Comparison of ENCODE assay signal across 7 mouse cellular contexts in the genomic region with DNA sequence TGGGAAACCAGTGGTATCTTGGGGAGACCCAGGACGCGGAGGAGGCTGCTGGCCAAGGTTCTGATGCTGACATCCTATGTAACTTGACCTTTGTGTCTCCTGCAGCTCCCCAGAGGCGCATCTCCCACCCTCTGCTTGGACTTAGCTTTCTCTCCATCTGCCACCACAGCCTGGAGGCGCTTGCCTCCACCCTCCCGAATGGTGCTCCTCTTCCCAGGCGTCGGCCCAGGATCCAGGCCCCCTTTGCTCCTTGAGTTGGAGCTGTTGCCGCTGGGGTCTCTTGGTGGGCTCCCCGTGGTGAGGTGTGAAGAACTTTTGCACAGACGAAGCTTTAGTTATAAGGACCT. TPM values are rescaled to one million over a fixed set of nuclear protein-coding genes. Genes with fewer than 3 reads are reported as not detected.
A peak's percentile ranks its signal among the peaks of the same experiment; 100 is the strongest.
DNase-seq lines count a peak whose midpoint lies in the region; ATAC-seq and TF ChIP-seq lines count a peak whose summit lies in the region.

No protein-coding gene starts in this region.

- H3K36me3 ChIP-seq in lung, embryonic 15.5 days: peaks cover 23% of the 10 kb centered on the region
- H3K36me3 ChIP-seq in intestine, postnatal 0 days (ENCODE audit: control insufficient read depth, insufficient read depth): peaks cover 21% of the 10 kb centered on the region

- 17% methylated on average over 10 of the region's 10 CpGs for WGBS in lung, embryonic 15.5 days
- WGBS in intestine, postnatal 0 days: 7% methylated on average over 10 of the region's 10 CpGs
- WGBS in olfactory bulb, adult 2 months: 11% methylated on average over 10 of the region's 10 CpGs

- no peak for TF ChIP-seq POLR2A in embryonic fibroblast, embryonic 13.5 days (IDR thresholded peaks at IDR 0.05; ENCODE audit: low read depth, low read length)
- TF ChIP-seq POLR2A in olfactory bulb, adult 2 months (IDR thresholded peaks at IDR 0.05; ENCODE audit: insufficient read depth, low read depth, low read length): no peak

- peak overlapping the region; percentile 87 for H3K4me3 ChIP-seq in lung, embryonic 15.5 days
- H3K4me3 ChIP-seq in embryonic fibroblast, embryonic 13.5 days (ENCODE audit: insufficient read depth, low read length): peak overlapping the region; percentile 83
- peak overlapping the region; percentile 77 for H3K4me3 ChIP-seq in intestine, postnatal 0 days (ENCODE audit: low read depth, low read length)
- H3K4me3 ChIP-seq in olfactory bulb, adult 2 months (ENCODE audit: insufficient read depth, low read depth, low read length): peak overlapping the region; percentile 99

- H3K9me3 ChIP-seq in lung, embryonic 15.5 days: no peaks in the 10 kb centered on the region
- H3K9me3 ChIP-seq in intestine, postnatal 0 days (ENCODE audit: control insufficient read depth): no peaks in the 10 kb centered on the region

- H3K4me1 ChIP-seq in lung, embryonic 15.5 days: peaks cover 29% of the 10 kb centered on the region
- peaks cover 9% of the 10 kb centered on the region; the same call in 1 of the 2 replicates for H3K4me1 ChIP-seq in embryonic fibroblast, embryonic 13.5 days (ENCODE audit: control insufficient read depth, insufficient read depth, low read length)
- peaks cover 15% of the 10 kb centered on the region for H3K4me1 ChIP-seq in intestine, postnatal 0 days (replicated peaks; ENCODE audit: control insufficient read depth, insufficient read depth, low read length)
- H3K4me1 ChIP-seq in olfactory bulb, adult 2 months (ENCODE audit: control insufficient read depth, insufficient read depth, low read length): peaks cover 17% of the 10 kb centered on the region

- peak overlapping the region; percentile 66 for H3K9ac ChIP-seq in lung, embryonic 15.5 days
- H3K9ac ChIP-seq in intestine, postnatal 0 days (ENCODE audit: low read depth, low read length): peak overlapping the region; percentile 62

- ATAC-seq in lung, embryonic 15.5 days (ENCODE audit: borderline replicate concordance, extremely low read depth, low FRiP score, low TSS enrichment): no peak
- no peak; the same call in 1 of the 2 replicates for ATAC-seq in intestine, postnatal 0 days

- TF ChIP-seq CTCF in embryonic fibroblast, embryonic 13.5 days (IDR thresholded peaks at IDR 0.05; ENCODE audit: borderline replicate concordance, insufficient read depth, low read length): no peak
- no peak for TF ChIP-seq CTCF in intestine, postnatal 0 days (IDR thresholded peaks at IDR 0.05; ENCODE audit: low read depth)
- no peak for TF ChIP-seq CTCF in olfactory bulb, adult 2 months (IDR thresholded peaks at IDR 0.05; ENCODE audit: insufficient read depth, low read depth, low read length)

- no peaks in the 10 kb centered on the region for H3K27me3 ChIP-seq in lung, embryonic 15.5 days
- no peaks in the 10 kb centered on the region for H3K27me3 ChIP-seq in intestine, postnatal 0 days (replicated peaks; ENCODE audit: control insufficient read depth, insufficient read depth, low read length)

- no peak for DNase-seq in lung, postnatal 25 days (ENCODE audit: low spot score)
- no peak for DNase-seq in layer of hippocampus, postnatal 14 days (ENCODE audit: low spot score in 2 of 2)
- no peak for DNase-seq in urinary bladder, postnatal 14 days (ENCODE audit: low spot score)

- H3K27ac ChIP-seq in lung, embryonic 15.5 days: 0 out of 2 replicates have a peak overlapping the region, but pooled peaks have one; percentile 63
- 0 out of 2 replicates have a peak overlapping the region, but pooled peaks have one; percentile 16 for H3K27ac ChIP-seq in embryonic fibroblast, embryonic 13.5 days (ENCODE audit: insufficient read depth, low read length)
- peak overlapping the region; percentile 58; the same call in 1 of the 2 replicates for H3K27ac ChIP-seq in intestine, postnatal 0 days (ENCODE audit: low read depth, low read length)
- no peak overlapping the region for H3K27ac ChIP-seq in olfactory bulb, adult 2 months (ENCODE audit: insufficient read depth, low read depth, low read length)

- H3K4me2 ChIP-seq in lung, embryonic 15.5 days: peak overlapping the region; percentile 91
- H3K4me2 ChIP-seq in intestine, postnatal 0 days (replicated peaks; ENCODE audit: low read depth): peak overlapping the region; percentile 85

RNA-seq across cellular contexts. Expression of a gene that starts 0.6 kb away (rescaled TPM):
- polyA plus RNA-seq in lung, embryonic 15.5 days (2015; fragmentation: Nextera tagmentation; extraction: Ambion mirVana): 32.3 and 38.3 TPM in 2 replicates
- 21.5 and 25.1 TPM in 2 replicates for polyA plus RNA-seq in embryonic fibroblast, embryonic 13.5 days (2011; ENCODE audit: insufficient read length, low read depth, missing spikeins)
- polyA plus RNA-seq in intestine, postnatal 0 days (2015; fragmentation: Nextera tagmentation; extraction: Ambion mirVana): 13.2 and 14.7 TPM in 2 replicates
- polyA plus RNA-seq in olfactory bulb, adult 2 months (2012; ENCODE audit: insufficient read depth, insufficient read length, low replicate concordance, missing spikeins): not detected in 2 replicates
- total RNA-seq in layer of hippocampus, postnatal 14 days (2021): 10 to 100 TPM; 67.1 to 69.3 TPM

RNA-seq across cellular contexts. Expression of a gene that starts 1.0 kb away (rescaled TPM):
- polyA plus RNA-seq in lung, embryonic 15.5 days (2015; fragmentation: Nextera tagmentation; extraction: Ambion mirVana): 29.8 and 32.3 TPM in 2 replicates
- polyA plus RNA-seq in embryonic fibroblast, embryonic 13.5 days (2011; ENCODE audit: insufficient read length, low read depth, missing spikeins): 22.1 and 23.2 TPM in 2 replicates
- 32.0 and 33.8 TPM in 2 replicates for polyA plus RNA-seq in intestine, postnatal 0 days (2015; fragmentation: Nextera tagmentation; extraction: Ambion mirVana)
- not detected in 2 replicates for polyA plus RNA-seq in olfactory bulb, adult 2 months (2012; ENCODE audit: insufficient read depth, insufficient read length, low replicate concordance, missing spikeins)
- total RNA-seq in layer of hippocampus, postnatal 14 days (2021): 10 to 100 TPM; 47.7 to 52.0 TPM

RNA-seq across cellular contexts. Expression of a gene that starts 24.3 kb away (rescaled TPM):
- polyA plus RNA-seq in lung, embryonic 15.5 days (2015; fragmentation: Nextera tagmentation; extraction: Ambion mirVana): 23.4 and 25.6 TPM in 2 replicates
- polyA plus RNA-seq in embryonic fibroblast, embryonic 13.5 days (2011; ENCODE audit: insufficient read length, low read depth, missing spikeins): 10.3 and 11.6 TPM in 2 replicates
- 3.9 and 4.7 TPM in 2 replicates for polyA plus RNA-seq in intestine, postnatal 0 days (2015; fragmentation: Nextera tagmentation; extraction: Ambion mirVana)
- polyA plus RNA-seq in olfactory bulb, adult 2 months (2012; ENCODE audit: insufficient read depth, insufficient read length, low replicate concordance, missing spikeins): not detected in 2 replicates
- 10 to 100 TPM; 20.1 to 20.2 TPM for total RNA-seq in layer of hippocampus, postnatal 14 days (2021)

RNA-seq across cellular contexts. Expression of a gene that starts 47.7 kb away (rescaled TPM):
- 0.40 TPM in 1 of 2 replicates, not detected in the other for polyA plus RNA-seq in lung, embryonic 15.5 days (2015; fragmentation: Nextera tagmentation; extraction: Ambion mirVana)
- polyA plus RNA-seq in embryonic fibroblast, embryonic 13.5 days (2011; ENCODE audit: insufficient read length, low read depth, missing spikeins): not detected in 2 replicates
- polyA plus RNA-seq in intestine, postnatal 0 days (2015; fragmentation: Nextera tagmentation; extraction: Ambion mirVana): 1,454 and 1,717 TPM in 2 replicates
- polyA plus RNA-seq in olfactory bulb, adult 2 months (2012; ENCODE audit: insufficient read depth, insufficient read length, low replicate concordance, missing spikeins): not detected in 2 replicates
- total RNA-seq in layer of hippocampus, postnatal 14 days (2021): under 1 TPM in 1 of 2 experiments, not detected in 1; 0.37 TPM

RNA-seq across cellular contexts. Expression of a gene that starts 56.5 kb away (rescaled TPM):
- polyA plus RNA-seq in lung, embryonic 15.5 days (2015; fragmentation: Nextera tagmentation; extraction: Ambion mirVana): 0.06 TPM in 1 of 2 replicates, not detected in the other
- polyA plus RNA-seq in embryonic fibroblast, embryonic 13.5 days (2011; ENCODE audit: insufficient read length, low read depth, missing spikeins): not detected in 2 replicates
- polyA plus RNA-seq in intestine, postnatal 0 days (2015; fragmentation: Nextera tagmentation; extraction: Ambion mirVana): not detected in 2 replicates
- polyA plus RNA-seq in olfactory bulb, adult 2 months (2012; ENCODE audit: insufficient read depth, insufficient read length, low replicate concordance, missing spikeins): not detected in 2 replicates
- total RNA-seq in layer of hippocampus, postnatal 14 days (2021): not detected

Comparison
In these comparisons a context has a peak if more than half of its experiments do, and no peak if none do; other contexts are left out.
1. RNA of a gene that starts 0.6 kb away (polyA plus RNA-seq): 32.3 to 38.3 TPM in lung, embryonic 15.5 days, 21.5 to 25.1 TPM in embryonic fibroblast, embryonic 13.5 days and 13.2 to 14.7 TPM in intestine, postnatal 0 days; not detected in olfactory bulb, adult 2 months; every median in the first group is over 10 times any median in the second.
2. Peak in every context shown above with its lines, with median percentiles within 50 percentile points of each other: H3K4me3 ChIP-seq.